Mouse (Mus musculus): Measurements from ENCODE around the gene Cyp2b9.
"Not testable (repeated sequence)": the region's sequence is repeated elsewhere in the genome, so short reads cannot be mapped to it uniquely, and the experiment has no call there.

Gene Cyp2b9

GRCm38 (mm10) chr7:26173111-26173510, at the start of gene Cyp2b9:
TSS of gene Cyp2b9 (plus strand) at chr7:26173411.
- DNase-seq (ENCODE audit: low spot score), result not testable (repeated sequence)

DNA sequence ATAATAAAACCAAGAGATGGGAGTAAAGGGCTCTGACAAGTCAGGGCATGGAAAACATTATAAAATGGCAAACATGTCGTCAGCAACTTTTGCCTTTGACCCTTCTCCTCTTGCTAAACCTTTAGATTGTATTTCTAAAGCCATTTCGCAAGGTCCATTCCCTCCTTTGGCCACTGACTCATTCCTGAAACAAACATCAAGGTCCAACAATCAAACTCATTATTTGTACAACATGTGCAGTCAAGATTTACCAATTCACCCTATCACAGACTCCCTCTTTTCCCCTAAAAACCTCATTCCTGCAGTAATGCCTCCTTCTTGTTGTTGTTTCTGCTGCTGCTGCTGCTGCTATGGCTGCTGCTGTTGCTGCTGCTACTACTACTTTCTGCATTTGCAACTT, 33.6 kb upstream of the Cyp2b9 start:
- DNase-seq (ENCODE audit: low spot score), result not testable (repeated sequence)

GRCm38 (mm10) chr7:26143657-26144056, 29.6 kb upstream of the Cyp2b9 start:
- DNase-seq (ENCODE audit: low spot score), result not testable (repeated sequence)

- not testable (repeated sequence) for DNase-seq (ENCODE audit: low spot score)
Measured at GRCm38 (mm10) chr7:26168765-26169536, 4.3 kb upstream of the Cyp2b9 start.

DNA sequence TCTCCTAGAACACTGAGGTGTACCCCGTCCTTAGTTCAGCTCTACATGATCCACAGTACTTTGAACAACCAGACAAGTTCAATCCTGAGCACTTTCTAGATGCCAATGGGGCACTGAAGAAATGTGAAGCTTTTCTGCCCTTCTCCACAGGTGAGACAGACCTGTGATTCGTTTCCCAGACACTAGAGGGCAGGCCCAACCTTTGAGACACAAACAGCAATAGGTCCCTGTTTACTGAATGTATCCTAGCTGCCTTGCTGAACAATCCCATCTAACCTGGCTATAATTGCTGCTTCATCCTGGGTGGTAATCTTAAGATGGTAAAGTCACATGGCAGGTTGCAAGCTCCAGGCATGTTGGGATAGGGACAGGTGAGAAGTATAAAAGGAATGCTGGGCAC, 27.9 kb downstream of the Cyp2b9 start:
- DNase-seq (ENCODE audit: low spot score), result no peak

GRCm38 (mm10) chr7:26260034-26260433, 86.8 kb downstream of the Cyp2b9 start, which contains the start of gene Vmn1r184:
TSS of gene Vmn1r184 (plus strand) at chr7:26260334.
- not testable (repeated sequence) for DNase-seq (ENCODE audit: low spot score)

Measured in ovary, postnatal 14 days (tissue).